Mouse (Mus musculus) neural tube, embryonic 13.5 days (tissue): ENCODE measurements around the gene Rad9a. TPM values are rescaled to one million over a fixed set of nuclear protein-coding genes. Genes with fewer than 3 reads are reported as not detected.

Experiments
- ATAC-seq: fragments of 200-750 bp; cut with Nextera tagmentation; 2 replicates; pipeline ENCODE4 v1.8.0; 2017; ENCODE audit warnings: low read depth, mild to moderate bottlenecking, moderate TSS enrichment, moderate library complexity
- H3K27ac ChIP-seq: fragments of 300-500 bp; sonication (generic); replicated peaks from 2 replicates; pipeline ENCODE4 v1.5.1; 2015; ENCODE audit warnings: moderate library complexity, mild to moderate bottlenecking, inconsistent platforms
- H3K27me3 ChIP-seq: fragments of 300-500 bp; sonication (generic); 2 replicates; pipeline ENCODE4 v1.6.1; 2015; ENCODE audit warnings: mild to moderate bottlenecking, inconsistent platforms
- H3K36me3 ChIP-seq: fragments of 300-500 bp; sonication (generic); 2 replicates; pipeline ENCODE4 v1.6.1; 2015; ENCODE audit warnings: mild to moderate bottlenecking, inconsistent platforms
- H3K4me1 ChIP-seq: fragments of 300-500 bp; sonication (generic); replicated peaks from 2 replicates; pipeline ENCODE4 v1.6.1; 2015; ENCODE audit warnings: inconsistent platforms
- H3K4me2 ChIP-seq: fragments of 300-500 bp; sonication (generic); 2 replicates; pipeline ENCODE4 v1.6.1; 2015; ENCODE audit warnings: inconsistent platforms, mild to moderate bottlenecking, moderate library complexity
- H3K4me3 ChIP-seq: fragments of 300-500 bp; sonication (generic); 2 replicates; pipeline ENCODE4 v1.5.1; 2015; ENCODE audit warnings: mild to moderate bottlenecking, inconsistent platforms
- H3K9ac ChIP-seq: fragments of 300-500 bp; sonication (generic); 2 replicates; pipeline ENCODE4 v1.6.1; 2015; ENCODE audit warnings: moderate library complexity, mild to moderate bottlenecking, inconsistent platforms
- H3K9me3 ChIP-seq: fragments of 300-500 bp; sonication (generic); 2 replicates; pipeline ENCODE4 v1.6.1; 2016; ENCODE audit warnings: inconsistent platforms
- WGBS: fragments of 180-500 bp; shearing (Covaris S2); methylation state at CpG from one replicate; pipeline ENCODE4 v1.1.7; 2015; 5-methylcytosine and 5-hydroxymethylcytosine counted together
- polyA plus RNA-seq: library from polyadenylated mRNA; unstranded; fragments of >200 nt; fragmentation: Nextera tagmentation; extraction: Ambion mirVana; gene quantifications from 2 replicates; pipeline ENCODE4 v1.2.1, GENCODE M21; 2015

Rad9a gene
- polyA plus RNA-seq, 1 experiment from 2014 or later: 23.5 TPM

GRCm38 (mm10) chr19:4154437-4155222, 46.8 kb downstream of the Rad9a start:
- Histone ChIP-seq H3K9me3 (no peaks in the 10 kb centered on the region), H3K36me3 (peaks cover 83% of the 10 kb centered on the region), H3K4me2 (no peak overlapping the region), H3K27ac (no peak overlapping the region), H3K27me3 (no peaks in the 10 kb centered on the region), H3K9ac (no peak overlapping the region), H3K4me3 (no peak overlapping the region), H3K4me1 (peaks cover 19% of the 10 kb centered on the region)
- WGBS: 82% methylated on average over 13 of the region's 13 CpGs
- ATAC-seq: no peak

GRCm38 (mm10) chr19:4153232-4153654, 48.2 kb downstream of the Rad9a start, which contains the start of gene Ptprcap:
Gene Ptprcap (plus strand): TSS chr19:4153604.
- Histone ChIP-seq H3K27ac (no peak within 1 kb of the TSS), H3K36me3 (peaks cover 69% of the 10 kb centered on the region), H3K4me3 (no peak within 1 kb of the TSS), H3K9ac (no peak within 1 kb of the TSS), H3K4me2 (no peak within 1 kb of the TSS), H3K27me3 (no peaks in the 10 kb centered on the region), H3K9me3 (no peaks in the 10 kb centered on the region), H3K4me1 (peaks cover 28% of the 10 kb centered on the region)
- WGBS: 80% methylated on average over 11 of the region's 11 CpGs
- no peak for ATAC-seq

- no peaks in the 10 kb centered on the region for H3K27me3 ChIP-seq
- no peak overlapping the region for H3K27ac ChIP-seq
- no peaks in the 10 kb centered on the region for H3K9me3 ChIP-seq
- H3K4me2 ChIP-seq: no peak overlapping the region
- peaks cover 63% of the 10 kb centered on the region for H3K36me3 ChIP-seq
- H3K4me1 ChIP-seq: peaks cover 34% of the 10 kb centered on the region
- H3K4me3 ChIP-seq: no peak overlapping the region
- WGBS: 90% methylated on average over 8 of the region's 8 CpGs
- ATAC-seq: no peak
- H3K9ac ChIP-seq: no peak overlapping the region
Measured at GRCm38 (mm10) chr19:4152445-4153231, 48.8 kb downstream of the Rad9a start.

- H3K27me3 ChIP-seq: no peaks in the 10 kb centered on the region
- H3K9ac ChIP-seq: no peak overlapping the region
- 92% methylated on average over 5 of the region's 5 CpGs for WGBS
- H3K36me3 ChIP-seq: peaks cover 55% of the 10 kb centered on the region
- no peak overlapping the region for H3K4me3 ChIP-seq
- no peak for ATAC-seq
- H3K4me2 ChIP-seq: no peak overlapping the region
- H3K27ac ChIP-seq: no peak overlapping the region
- H3K9me3 ChIP-seq: no peaks in the 10 kb centered on the region
- peaks cover 36% of the 10 kb centered on the region for H3K4me1 ChIP-seq
Measured at GRCm38 (mm10) chr19:4151898-4152297, 49.6 kb downstream of the Rad9a start.

- H3K9ac ChIP-seq: no peak overlapping the region
- 90% methylated on average over 4 of the region's 5 CpGs for WGBS
- no peak overlapping the region for H3K4me3 ChIP-seq
- peaks cover 51% of the 10 kb centered on the region for H3K36me3 ChIP-seq
- ATAC-seq: no peak
- H3K27me3 ChIP-seq: no peaks in the 10 kb centered on the region
- no peak overlapping the region for H3K27ac ChIP-seq
- H3K4me2 ChIP-seq: no peak overlapping the region
- H3K4me1 ChIP-seq: peaks cover 36% of the 10 kb centered on the region
- no peaks in the 10 kb centered on the region for H3K9me3 ChIP-seq
Measured at GRCm38 (mm10) chr19:4151488-4151860, 50.0 kb downstream of the Rad9a start.

GRCm38 (mm10) chr19:4150567-4151487, 50.6 kb downstream of the Rad9a start:
- no peak overlapping the region for H3K9ac ChIP-seq

GRCm38 (mm10) chr19:4149764-4150461, 51.5 kb downstream of the Rad9a start:
- H3K4me2 ChIP-seq: peak overlapping the region; percentile 94
- H3K4me1 ChIP-seq: peaks cover 25% of the 10 kb centered on the region
- H3K9me3 ChIP-seq: no peaks in the 10 kb centered on the region
- ATAC-seq: no peak
- H3K9ac ChIP-seq: peak overlapping the region; percentile 94
- peaks cover 40% of the 10 kb centered on the region for H3K36me3 ChIP-seq
- H3K27ac ChIP-seq: no peak overlapping the region
- H3K4me3 ChIP-seq: peak overlapping the region; percentile 91
- H3K27me3 ChIP-seq: no peaks in the 10 kb centered on the region
- 94% methylated on average over 17 of the region's 17 CpGs for WGBS

More at GRCm38 (mm10) chr19:4150567-4151487, 50.6 kb downstream of the Rad9a start:
- Histone ChIP-seq H3K27ac (no peak overlapping the region), H3K36me3 (peaks cover 45% of the 10 kb centered on the region), H3K4me1 (peaks cover 32% of the 10 kb centered on the region), H3K27me3 (no peaks in the 10 kb centered on the region), H3K9me3 (no peaks in the 10 kb centered on the region), H3K4me3 (no peak overlapping the region), H3K4me2 (no peak overlapping the region)
- ATAC-seq: no peak
- WGBS: 90% methylated on average over 22 of the region's 22 CpGs

GRCm38 (mm10) chr19:4149283-4149682, 52.2 kb downstream of the Rad9a start:
- Histone ChIP-seq H3K27ac (no peak overlapping the region), H3K27me3 (no peaks in the 10 kb centered on the region), H3K9ac (peak overlapping the region; percentile 94)

GRCm38 (mm10) chr19:4148819-4149218, 52.6 kb downstream of the Rad9a start:
- peak overlapping the region; percentile 94 for H3K9ac ChIP-seq
- H3K4me2 ChIP-seq: peak overlapping the region; percentile 94
- H3K27ac ChIP-seq: peak overlapping the region; percentile 77
- H3K9me3 ChIP-seq: no peaks in the 10 kb centered on the region
- peak overlapping the region; percentile 91 for H3K4me3 ChIP-seq
- WGBS: 7% methylated on average over 8 of the region's 8 CpGs
- no peaks in the 10 kb centered on the region for H3K27me3 ChIP-seq
- peaks cover 37% of the 10 kb centered on the region for H3K36me3 ChIP-seq
- ATAC-seq: peak; percentile 5
- H3K4me1 ChIP-seq: peaks cover 23% of the 10 kb centered on the region

More at GRCm38 (mm10) chr19:4149283-4149682, 52.2 kb downstream of the Rad9a start:
- Histone ChIP-seq H3K4me3 (peak overlapping the region; percentile 91), H3K9me3 (no peaks in the 10 kb centered on the region), H3K4me2 (peak overlapping the region; percentile 94), H3K4me1 (peaks cover 23% of the 10 kb centered on the region), H3K36me3 (peaks cover 40% of the 10 kb centered on the region)
- ATAC-seq: no peak
- 89% methylated on average over 11 of the region's 11 CpGs for WGBS

GRCm38 (mm10) chr19:4148491-4148806, 53.0 kb downstream of the Rad9a start, which contains the start of gene Coro1b:
Gene Coro1b (plus strand): TSS chr19:4148619.
- peak within 1 kb of the TSS; percentile 94 for H3K4me2 ChIP-seq
- H3K27me3 ChIP-seq: no peaks in the 10 kb centered on the region
- H3K9ac ChIP-seq: peak within 1 kb of the TSS; percentile 94
- peaks cover 33% of the 10 kb centered on the region for H3K36me3 ChIP-seq
- H3K27ac ChIP-seq: peak within 1 kb of the TSS; percentile 77
- H3K4me3 ChIP-seq: peak within 1 kb of the TSS; percentile 91
- H3K9me3 ChIP-seq: no peaks in the 10 kb centered on the region
- WGBS: under 1% methylated on average over 33 of the region's 33 CpGs
- ATAC-seq: peak; percentile 93
- H3K4me1 ChIP-seq: peaks cover 23% of the 10 kb centered on the region
